Mouse (Mus musculus) C2C12 (cell line): ENCODE measurements around the gene Polr2c.
"Not testable (repeated sequence)": the region's sequence is repeated elsewhere in the genome, so short reads cannot be mapped to it uniquely, and the experiment has no call there.

Source experiments
- CTCF ChIP-seq: IDR thresholded peaks from one replicate; pipeline ENCODE4 v1.5.1; 2011; ENCODE audit not compliant: control insufficient read depth, insufficient read depth, insufficient read length
- MAX ChIP-seq: IDR thresholded peaks from one replicate; pipeline ENCODE4 v1.6.1; 2011; ENCODE audit warnings: mild to moderate bottlenecking, control low read depth
- USF1 ChIP-seq: IDR thresholded peaks from one replicate; pipeline ENCODE4 v1.6.1; 2011; ENCODE audit warnings: low read depth, mild to moderate bottlenecking, control low read depth, moderate library complexity

- not testable (repeated sequence) for TF ChIP-seq CTCF, MAX, USF1
Observed at GRCm38 (mm10) chr8:94835751-94836150, 21.5 kb upstream of the Polr2c start.
